Mouse (Mus musculus): ENCODE results near the gene Bmp6.

Gene Bmp6

GRCm38 (mm10) chr13:38429671-38430070 is 84.8 kb downstream of the Bmp6 start:
- WGBS = 86% methylated on average over 8 of the region's 8 CpGs

GRCm38 (mm10) chr13:38430075-38430474 is 85.2 kb downstream of the Bmp6 start:
- WGBS = 89% methylated on average over 6 of the region's 6 CpGs

GRCm38 (mm10) chr13:38434831-38435230 is 89.9 kb downstream of the Bmp6 start:
- 94% methylated on average over 5 of the region's 5 CpGs for WGBS

GRCm38 (mm10) chr13:38437930-38438329 is 93.0 kb downstream of the Bmp6 start:
- 44% methylated on average over 5 of the region's 5 CpGs for WGBS

- 82% methylated on average over 10 of the region's 10 CpGs for WGBS
These were observed 95.3 kb downstream of the Bmp6 start for GRCm38 (mm10) chr13:38440240-38440639.

GRCm38 (mm10) chr13:38448516-38449015 is 103.7 kb downstream of the Bmp6 start:
- WGBS = 92% methylated on average over 6 of the region's 6 CpGs

- WGBS = 82% methylated on average over 20 of the region's 20 CpGs
These were observed 105.4 kb downstream of the Bmp6 start for GRCm38 (mm10) chr13:38450051-38450971.

GRCm38 (mm10) chr13:38451446-38451845 is 106.5 kb downstream of the Bmp6 start:
- WGBS = 88% methylated on average over 5 of the region's 5 CpGs

GRCm38 (mm10) chr13:38463410-38463809 is 118.5 kb downstream of the Bmp6 start:
- WGBS = 93% methylated on average over 1 of the region's 1 CpGs

- WGBS = 49% methylated on average over 5 of the region's 5 CpGs
These were observed 126.0 kb downstream of the Bmp6 start for GRCm38 (mm10) chr13:38470882-38471281.

- WGBS = 58% methylated on average over 4 of the region's 4 CpGs
These were observed 127.7 kb downstream of the Bmp6 start for GRCm38 (mm10) chr13:38472636-38473035.

- 87% methylated on average over 6 of the region's 6 CpGs for WGBS
These were observed 128.6 kb downstream of the Bmp6 start for GRCm38 (mm10) chr13:38473497-38473896.

GRCm38 (mm10) chr13:38476936-38477335 is 132.0 kb downstream of the Bmp6 start:
- 50% methylated on average over 8 of the region's 8 CpGs for WGBS

- 39% methylated on average over 7 of the region's 7 CpGs for WGBS
These were observed 136.1 kb downstream of the Bmp6 start for GRCm38 (mm10) chr13:38481021-38481420.

GRCm38 (mm10) chr13:38484701-38485100 is 139.8 kb downstream of the Bmp6 start:
- WGBS = 59% methylated on average over 5 of the region's 5 CpGs

GRCm38 (mm10) chr13:38486767-38487166 is 141.9 kb downstream of the Bmp6 start:
- WGBS = 86% methylated on average over 6 of the region's 6 CpGs

GRCm38 (mm10) chr13:38496715-38497114 is 151.8 kb downstream of the Bmp6 start:
- WGBS = 61% methylated on average over 3 of the region's 3 CpGs

- WGBS = 94% methylated on average over 12 of the region's 12 CpGs
These were observed 156.4 kb downstream of the Bmp6 start for GRCm38 (mm10) chr13:38501314-38501713.

- 87% methylated on average over 14 of the region's 14 CpGs for WGBS
These were observed 158.4 kb downstream of the Bmp6 start for GRCm38 (mm10) chr13:38503137-38503849.

- 83% methylated on average over 8 of the region's 8 CpGs for WGBS
These were observed 161.4 kb downstream of the Bmp6 start for GRCm38 (mm10) chr13:38506320-38506719.

GRCm38 (mm10) chr13:38506936-38507335 is 162.0 kb downstream of the Bmp6 start:
- 91% methylated on average over 10 of the region's 10 CpGs for WGBS

- 88% methylated on average over 8 of the region's 8 CpGs for WGBS
These were observed 164.9 kb downstream of the Bmp6 start for GRCm38 (mm10) chr13:38509681-38510341.

All from cerebral cortex, adult 2 months (tissue).